Mouse (Mus musculus) lung, postnatal 25 days (tissue): ENCODE results near the gene Pdcd2.
"Not testable (repeated sequence)": the region's sequence is repeated elsewhere in the genome, so short reads cannot be mapped to it uniquely, and the experiment has no call there.

Experiments used
- DNase-seq: peaks from one replicate; pipeline ENCODE4 v3.0.0; 2022; ENCODE audit warnings: low spot score

Pdcd2 gene

DNA sequence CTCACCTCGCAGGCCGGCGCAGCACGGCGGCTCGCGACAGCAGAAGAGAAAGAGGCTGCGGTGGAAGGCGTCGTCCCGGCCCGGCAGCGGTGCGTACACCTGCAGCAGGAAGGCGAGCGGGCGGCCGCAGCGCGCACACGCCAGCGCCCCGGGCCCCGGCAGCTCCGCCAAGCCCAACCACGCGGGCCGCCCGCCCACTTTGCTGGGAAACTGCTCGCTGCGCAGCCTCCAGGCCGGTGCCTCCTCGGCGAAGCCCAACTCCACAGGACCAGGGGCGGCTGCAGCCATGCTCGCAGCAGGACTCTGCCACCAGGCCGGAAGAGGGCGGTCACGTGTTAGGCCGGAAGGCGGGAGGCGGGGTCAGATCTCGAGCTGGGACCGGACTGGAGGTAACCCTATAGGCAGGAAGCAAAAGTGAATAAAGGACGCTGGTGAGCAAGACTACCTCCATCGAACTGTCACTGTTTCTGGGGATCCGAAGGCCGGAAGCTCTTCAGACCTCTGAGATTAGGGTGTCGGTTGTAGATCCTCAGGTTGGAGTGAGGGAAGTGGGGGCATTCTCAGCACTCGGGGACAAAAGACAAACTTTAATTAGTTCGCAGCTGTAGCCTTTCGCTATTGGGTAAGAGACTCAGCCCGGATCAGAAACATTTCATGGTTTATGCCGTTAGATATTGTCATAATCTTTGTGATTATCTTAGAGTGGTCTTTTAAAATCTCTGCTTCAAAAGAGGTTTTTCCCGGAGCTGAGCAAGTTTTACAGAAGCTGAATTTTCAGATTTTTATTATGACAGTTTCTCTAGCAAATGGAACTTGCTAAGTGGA lies at the start of gene Pdcd2:
Gene Pdcd2, minus strand, starts transcription at position 316 of the 825 bp plus-strand sequence.
- DNase-seq: peak; percentile 96

DNA sequence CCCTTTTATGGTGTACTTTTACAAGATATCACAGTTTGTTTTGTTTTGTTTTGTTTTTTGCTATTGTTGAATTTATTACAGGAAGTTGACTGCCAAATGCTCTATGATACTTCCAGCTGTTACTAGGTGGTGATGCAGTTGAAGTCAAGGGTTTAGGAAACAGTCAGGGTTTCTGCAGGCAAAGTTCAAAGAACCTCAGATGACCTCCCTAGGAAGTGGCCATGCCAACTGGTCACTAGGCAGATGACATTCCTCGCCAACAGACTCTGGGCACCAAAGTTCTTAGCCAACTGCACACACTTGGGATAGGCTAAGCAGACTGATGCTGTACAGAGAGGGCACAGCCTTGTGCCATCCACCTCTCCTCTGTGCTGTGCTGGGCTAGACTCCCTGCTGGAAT lies 48.0 kb upstream of the Pdcd2 start:
- DNase-seq: no peak

DNA sequence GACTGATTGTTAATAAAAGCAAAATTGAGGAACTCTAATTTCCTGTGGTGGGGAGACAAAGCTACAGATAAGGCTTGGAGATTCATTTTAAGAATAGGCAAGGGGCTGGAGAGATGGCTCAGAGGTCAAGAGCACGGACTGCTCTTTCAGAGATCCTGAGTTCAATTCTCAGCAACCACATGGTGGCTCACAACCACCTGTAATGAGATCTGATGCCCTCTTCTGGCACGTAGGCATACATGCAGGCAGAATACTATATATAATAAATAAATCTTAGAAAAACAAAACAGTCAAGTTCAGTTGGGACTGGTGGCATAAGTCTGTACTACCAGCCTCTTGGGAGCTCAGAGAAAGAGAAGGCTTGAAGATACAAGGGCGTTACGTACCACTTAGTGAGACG lies 39.8 kb upstream of the Pdcd2 start:
- no peak for DNase-seq

DNA sequence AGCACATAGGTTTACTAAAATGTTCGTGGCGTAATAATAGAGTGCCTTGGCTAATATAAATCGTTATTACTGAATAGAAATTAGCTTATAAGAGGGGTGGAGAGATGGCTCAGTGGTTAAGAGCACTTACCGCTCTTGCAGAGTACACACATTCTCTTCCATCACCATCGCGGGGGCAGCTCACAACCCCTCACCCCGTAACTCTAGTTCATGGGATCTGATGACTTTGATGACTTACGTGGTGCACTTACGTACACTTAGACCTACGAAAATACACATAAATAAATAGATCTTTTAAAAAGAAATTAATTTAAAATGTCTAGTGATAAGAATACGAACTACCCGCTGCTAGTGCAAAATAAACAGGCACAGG lies 37.8 kb upstream of the Pdcd2 start:
- DNase-seq: no peak

GRCm38 (mm10) chr17:15564014-15564927 lies 37.2 kb upstream of the Pdcd2 start, which contains the start of gene Prdm9:
Gene Prdm9, minus strand, starts transcription at chr17:15564354.
- peak; percentile 100 for DNase-seq

DNA sequence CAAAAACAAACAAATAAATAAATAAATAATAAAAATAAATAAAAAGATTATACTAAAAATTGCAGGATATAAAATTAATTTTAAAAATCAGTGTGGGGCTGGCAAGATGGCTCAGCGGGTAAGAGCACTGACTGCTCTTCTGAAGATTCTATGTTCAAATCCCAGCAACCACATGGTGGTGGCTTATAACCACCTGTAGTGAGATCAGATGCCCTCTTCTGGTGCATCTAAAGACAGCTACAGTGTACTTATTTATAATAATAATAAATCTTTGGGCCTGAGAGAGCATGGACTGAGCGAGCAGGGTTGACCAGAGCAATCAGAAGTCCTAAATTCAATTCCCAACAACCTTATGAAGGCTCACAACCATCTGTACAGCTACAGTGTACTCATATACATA lies 32.8 kb upstream of the Pdcd2 start:
- no peak for DNase-seq

GRCm38 (mm10) chr17:15549713-15550112 lies 22.6 kb upstream of the Pdcd2 start:
- DNase-seq: no peak

DNA sequence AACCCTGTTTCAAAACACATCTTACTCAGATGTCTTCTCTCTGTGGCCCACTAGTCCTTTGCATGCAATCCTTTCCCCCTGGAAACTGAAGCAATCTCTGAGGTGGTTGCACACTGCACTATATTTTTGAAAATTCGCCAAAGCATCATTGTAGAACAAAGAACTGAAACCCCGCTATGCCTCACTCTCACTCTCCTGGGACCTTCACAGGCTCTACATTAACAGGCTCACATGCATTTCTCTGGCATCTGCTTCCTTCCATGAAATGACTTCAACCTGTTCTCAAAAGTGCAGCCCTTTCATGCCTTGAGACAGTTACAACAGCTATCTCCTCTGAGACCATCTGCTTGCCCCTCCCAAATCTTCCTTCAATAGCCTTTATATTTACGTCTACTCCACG lies 19.3 kb upstream of the Pdcd2 start:
- DNase-seq: no peak

DNA sequence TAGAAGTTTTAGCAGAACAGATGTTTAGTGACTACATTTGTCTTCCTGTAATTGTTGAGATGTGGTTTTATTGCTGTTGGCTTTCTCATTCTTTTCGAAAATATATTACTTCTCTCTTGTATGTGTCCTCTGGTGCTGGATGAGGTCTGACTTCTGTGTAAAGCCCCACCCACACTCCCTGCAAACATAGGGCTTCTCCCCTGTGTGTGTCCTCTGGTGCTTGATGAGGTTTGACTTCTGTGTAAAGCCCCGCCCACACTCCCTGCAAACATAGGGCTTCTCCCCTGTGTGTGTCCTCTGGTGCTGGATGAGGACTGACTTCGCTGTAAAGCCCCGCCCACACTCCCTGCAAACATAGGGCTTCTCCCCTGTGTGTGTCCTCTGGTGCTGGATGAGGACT lies 16.8 kb upstream of the Pdcd2 start:
- DNase-seq: not testable (repeated sequence)

DNA sequence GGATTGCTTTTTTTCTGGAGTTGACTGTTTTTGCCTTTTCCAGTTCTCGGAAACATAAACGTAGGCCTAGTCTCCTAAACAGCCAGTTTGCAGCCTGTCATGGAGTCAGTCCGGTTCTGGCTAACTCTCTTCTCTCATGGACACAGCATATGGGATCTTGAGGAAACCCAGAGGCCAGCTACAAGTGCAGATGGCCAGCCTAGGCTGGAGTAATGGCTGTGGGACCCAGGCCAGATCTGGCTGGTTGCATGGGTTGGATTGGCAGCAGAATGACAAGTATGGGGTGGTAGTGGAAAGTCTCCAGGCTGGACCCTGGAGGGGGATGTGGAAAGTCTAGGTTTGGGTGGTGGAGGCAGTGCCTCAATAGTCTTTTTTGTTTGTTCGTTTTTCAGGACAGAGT lies 13.2 kb upstream of the Pdcd2 start:
- no peak for DNase-seq

DNA sequence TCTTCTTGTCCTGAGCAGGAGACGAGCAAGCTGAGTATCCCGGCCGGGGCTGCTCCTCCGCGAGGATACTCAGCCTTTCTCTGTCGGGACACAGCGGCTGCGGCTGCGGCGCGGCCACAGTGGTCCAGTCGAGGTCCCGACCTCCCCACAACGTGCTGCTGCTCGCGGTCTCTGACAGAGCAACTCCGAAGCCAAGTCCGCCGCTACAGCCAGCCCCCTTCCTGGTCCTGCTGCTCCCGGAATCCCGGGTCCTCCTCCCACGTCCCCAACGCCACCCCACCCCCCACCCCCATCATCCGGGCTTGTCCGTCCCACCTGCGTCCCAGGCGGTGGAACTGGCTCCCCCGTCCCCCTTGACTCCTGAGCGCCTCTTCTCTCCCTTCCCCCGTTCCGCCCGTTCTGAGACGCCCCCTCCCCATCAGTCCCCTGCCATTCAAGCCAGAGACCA lies 9.4 kb upstream of the Pdcd2 start:
- no peak for DNase-seq

GRCm38 (mm10) chr17:15535943-15536342 lies 8.8 kb upstream of the Pdcd2 start:
- no peak for DNase-seq

- DNase-seq: no peak
These were observed 8.2 kb upstream of the Pdcd2 start for GRCm38 (mm10) chr17:15535162-15535800.

- DNase-seq: peak; percentile 18
These were observed 3.0 kb upstream of the Pdcd2 start for GRCm38 (mm10) chr17:15530141-15530540.

GRCm38 (mm10) chr17:15528887-15529286 lies 1.8 kb upstream of the Pdcd2 start:
- no peak for DNase-seq

- no peak for DNase-seq
These were observed 673 bp upstream of the Pdcd2 start for GRCm38 (mm10) chr17:15527811-15528136.

- no peak for DNase-seq
These were observed 797 bp downstream of the Pdcd2 start for GRCm38 (mm10) chr17:15526304-15526703.

DNA sequence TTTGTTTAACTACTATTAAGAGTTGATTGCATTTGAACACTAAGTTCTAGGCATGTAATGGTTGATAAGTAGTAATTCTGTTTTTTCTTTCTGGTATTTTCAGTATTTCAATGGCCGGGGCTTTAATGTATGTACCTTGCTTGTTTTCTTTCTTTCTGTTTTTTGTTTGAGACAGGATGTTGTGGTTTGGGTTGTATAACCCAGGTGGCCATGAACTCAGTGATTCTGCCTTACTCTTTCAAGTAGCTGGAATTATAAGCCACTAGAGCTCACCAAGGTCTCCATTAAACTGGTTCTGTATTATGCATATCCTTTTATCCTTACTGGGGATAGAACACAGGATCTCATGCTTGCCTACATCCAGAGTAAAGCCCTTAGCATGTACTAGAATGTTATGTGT lies 8.3 kb downstream of the Pdcd2 start:
- DNase-seq: no peak

DNA sequence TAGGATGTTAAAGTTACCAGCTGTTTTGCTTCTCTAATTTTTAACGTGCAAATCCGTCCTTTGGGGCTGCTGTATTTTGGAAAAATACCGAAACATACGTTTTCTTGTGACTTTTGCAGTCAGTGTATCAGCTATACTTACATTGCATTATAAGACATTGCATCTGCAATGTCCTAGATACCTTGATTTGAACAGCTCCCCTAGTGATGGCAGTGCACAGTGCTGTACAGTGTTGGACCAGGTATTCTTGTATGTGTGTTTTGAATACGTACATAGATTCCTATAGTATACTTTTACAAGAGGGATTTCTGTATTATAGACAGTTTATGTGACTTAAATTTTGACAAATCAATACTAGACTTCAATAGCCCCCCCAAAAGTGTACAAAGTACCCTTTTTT lies 8.9 kb downstream of the Pdcd2 start:
- DNase-seq: no peak

- no peak for DNase-seq
These were observed 9.3 kb downstream of the Pdcd2 start for GRCm38 (mm10) chr17:15517776-15518175.

GRCm38 (mm10) chr17:15510694-15511093 lies 16.4 kb downstream of the Pdcd2 start:
- no peak for DNase-seq

- peak; percentile 98 for DNase-seq
These were observed 27.3 kb downstream of the Pdcd2 start, which contains the start of the genes Psmb1 and Tbp for GRCm38 (mm10) chr17:15499656-15500394. Gene Psmb1, minus strand, starts transcription at chr17:15499751. Gene Tbp, plus strand, starts transcription at chr17:15499888.
